Mouse (Mus musculus): ENCODE measurements around the gene Gm28047.
"Not testable (repeated sequence)": the region's sequence is repeated elsewhere in the genome, so short reads cannot be mapped to it uniquely, and the experiment has no call there.

Gm28047 gene

DNA sequence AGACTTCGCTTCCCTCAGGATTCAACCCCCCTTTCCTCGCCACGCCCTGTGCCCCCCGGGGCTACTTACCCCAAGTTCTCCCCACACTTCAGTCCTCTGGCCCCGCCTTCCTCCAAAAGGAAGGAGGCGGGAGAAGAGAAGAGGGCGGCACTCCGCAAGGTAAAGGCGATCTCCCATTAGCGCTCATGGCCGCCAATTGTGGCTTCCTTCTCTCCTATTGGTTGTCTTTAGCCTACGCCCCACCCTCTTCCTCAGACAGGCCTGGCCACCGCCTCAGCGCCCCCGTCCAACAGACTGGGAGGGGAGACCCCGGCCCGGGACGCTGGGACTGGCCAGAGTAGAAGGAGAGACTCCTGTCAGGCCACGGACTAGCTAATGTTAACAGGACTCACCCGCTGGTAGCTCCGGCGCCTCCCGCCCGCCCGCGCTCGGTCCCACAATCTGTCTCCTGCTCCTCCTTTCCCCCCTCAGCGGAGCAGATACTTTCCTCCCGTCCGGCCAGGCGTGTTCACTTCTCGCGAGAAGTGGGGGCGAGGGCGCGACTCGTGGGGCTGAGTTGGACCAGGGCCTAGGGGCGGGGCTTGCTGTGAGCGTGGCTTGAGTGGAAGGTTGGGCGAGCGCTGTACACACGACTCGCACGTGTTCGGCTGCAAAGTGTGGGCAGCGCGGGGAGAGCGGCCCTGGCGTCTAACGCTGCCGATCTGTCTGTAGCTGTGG, at the start of gene Gm28047, which contains the start of gene Atf7:
Gene Gm28047, minus strand, starts transcription at position 98 of the 717 bp plus-strand sequence.
Gene Atf7, minus strand, starts transcription at position 495 of the 717 bp plus-strand sequence.
- DNase-seq (ENCODE audit: low read depth, low spot score) = peak; percentile 99

DNA sequence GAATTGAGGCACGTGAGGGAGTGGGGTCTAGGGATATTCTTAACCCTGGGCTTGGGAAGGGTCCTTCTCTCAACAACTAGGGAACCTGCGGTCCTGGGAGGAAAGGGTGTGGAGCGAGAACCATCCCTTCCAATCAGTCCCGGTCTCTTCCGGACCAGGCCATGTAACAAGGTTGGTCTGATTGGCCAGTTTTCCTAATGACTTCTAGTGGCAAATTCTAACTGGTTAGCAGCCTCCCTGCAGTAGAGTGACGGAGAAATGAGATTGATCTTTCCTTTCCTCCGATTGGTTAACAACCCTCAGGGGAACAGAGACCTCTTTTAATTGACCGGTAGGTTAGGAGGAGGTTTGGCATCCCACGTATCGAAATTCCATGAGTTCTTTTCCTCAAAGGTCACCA, 48.7 kb upstream of the Gm28047 start:
- DNase-seq (ENCODE audit: low read depth, low spot score) = no peak

DNA sequence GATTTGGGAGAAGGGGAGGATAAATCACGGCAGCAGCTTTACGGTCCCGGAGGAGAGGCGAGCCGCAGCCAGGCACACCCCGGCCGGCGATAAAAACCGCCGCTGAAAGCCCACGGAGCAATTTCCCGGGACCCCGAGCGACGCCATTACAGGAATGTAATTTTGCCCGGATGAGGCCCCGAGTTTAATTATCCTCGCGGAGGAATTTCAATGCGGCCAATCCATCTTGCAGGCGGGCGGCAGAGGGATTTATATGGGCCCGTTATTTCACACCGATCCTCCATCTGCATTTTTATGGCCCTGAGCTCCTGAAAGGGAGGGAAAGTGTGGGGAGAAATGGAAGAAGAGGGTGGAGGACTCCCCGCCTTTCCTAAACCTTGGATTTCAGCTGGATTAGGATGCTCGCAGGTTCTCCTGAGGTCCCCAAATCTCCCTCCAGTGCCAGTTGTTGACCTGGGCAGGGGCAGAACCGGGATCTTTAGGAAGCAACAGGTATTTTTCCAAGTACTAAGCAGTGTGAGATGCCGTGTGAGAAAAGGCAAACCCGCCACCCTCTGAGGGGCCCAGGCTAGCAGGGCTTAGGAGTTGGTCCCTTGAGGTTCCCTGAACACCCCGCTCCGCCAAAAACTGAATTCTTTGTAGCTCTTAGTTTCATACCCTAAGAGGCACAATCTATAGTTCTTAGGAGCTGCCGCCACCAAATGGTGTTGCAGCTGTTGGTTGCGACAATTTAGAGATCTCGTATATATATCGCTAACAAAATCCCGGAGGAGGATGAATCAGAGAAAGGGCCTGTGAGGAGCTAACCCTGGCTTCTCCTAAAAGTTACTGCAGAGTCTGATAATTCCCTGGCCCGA, 47.6 kb upstream of the Gm28047 start, which contains the start of gene Atp5g2:
Gene Atp5g2, minus strand, starts transcription at position 138 of the 857 bp plus-strand sequence.
- DNase-seq (ENCODE audit: low read depth, low spot score) = no peak

DNA sequence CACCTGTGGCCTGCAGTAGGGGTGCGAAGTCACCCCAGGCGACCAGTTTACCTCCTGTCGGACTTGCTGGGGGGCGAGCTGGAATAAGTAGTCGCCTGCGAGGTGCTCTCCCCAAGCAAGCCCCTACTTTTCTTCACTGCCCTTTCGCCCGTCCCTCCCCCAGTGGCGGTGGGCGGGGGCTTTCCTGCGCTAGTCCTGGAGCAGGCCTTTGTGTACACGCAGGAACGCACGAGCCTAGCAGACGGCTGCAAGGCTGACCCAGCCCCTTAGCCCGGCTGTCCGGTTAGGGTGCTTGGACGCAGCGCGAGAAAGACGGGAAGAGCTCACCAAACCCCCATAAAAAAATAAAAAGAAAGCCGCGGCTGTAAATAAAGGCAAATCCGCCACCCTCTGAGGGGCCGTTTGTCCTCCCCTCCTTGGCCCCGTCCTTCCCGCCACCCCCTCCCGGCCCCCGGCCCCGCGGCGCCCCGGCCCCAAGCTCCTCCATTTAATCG, 46.9 kb upstream of the Gm28047 start:
- DNase-seq (ENCODE audit: low read depth, low spot score) = no peak

DNA sequence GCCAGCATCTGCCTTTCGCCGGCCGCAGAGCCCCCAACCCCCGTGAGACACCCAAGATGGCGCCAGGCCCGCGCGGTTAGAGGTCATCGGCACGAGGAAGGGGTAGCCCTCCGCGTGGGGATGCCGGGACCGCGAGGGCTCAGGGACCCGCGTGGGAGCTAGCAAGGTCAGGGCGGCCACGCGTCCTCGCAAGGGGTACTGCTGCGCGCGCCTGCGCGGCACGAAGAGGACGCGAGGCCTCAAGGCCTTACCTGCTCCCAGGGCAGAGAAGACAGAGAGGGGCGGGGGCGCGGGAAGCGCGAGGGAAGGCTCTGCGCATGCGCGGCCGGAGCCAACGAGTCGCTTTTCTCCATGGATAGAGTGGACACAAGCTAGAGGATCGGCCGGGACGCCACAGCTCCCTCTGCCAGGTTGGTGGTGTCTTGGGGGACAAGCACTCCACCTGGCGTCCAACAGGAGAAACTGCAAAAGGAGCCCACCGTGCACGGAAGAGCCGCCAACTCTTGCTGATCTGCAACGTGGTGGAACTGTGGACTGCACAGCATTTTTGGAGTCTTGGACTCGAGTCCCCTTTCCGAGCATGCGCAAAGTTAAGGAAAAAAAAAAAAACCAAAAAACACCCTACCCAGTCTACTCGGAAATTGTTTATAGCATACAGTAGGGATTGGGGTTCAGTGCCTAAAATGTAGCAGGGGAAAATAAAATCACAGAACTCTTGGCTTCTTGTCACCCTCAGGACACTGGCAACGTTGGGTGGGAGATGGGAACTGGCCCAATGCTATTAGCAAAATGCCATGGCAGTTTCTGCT, 46.1 kb upstream of the Gm28047 start:
- peak; percentile 99 for DNase-seq (ENCODE audit: low read depth, low spot score)

DNA sequence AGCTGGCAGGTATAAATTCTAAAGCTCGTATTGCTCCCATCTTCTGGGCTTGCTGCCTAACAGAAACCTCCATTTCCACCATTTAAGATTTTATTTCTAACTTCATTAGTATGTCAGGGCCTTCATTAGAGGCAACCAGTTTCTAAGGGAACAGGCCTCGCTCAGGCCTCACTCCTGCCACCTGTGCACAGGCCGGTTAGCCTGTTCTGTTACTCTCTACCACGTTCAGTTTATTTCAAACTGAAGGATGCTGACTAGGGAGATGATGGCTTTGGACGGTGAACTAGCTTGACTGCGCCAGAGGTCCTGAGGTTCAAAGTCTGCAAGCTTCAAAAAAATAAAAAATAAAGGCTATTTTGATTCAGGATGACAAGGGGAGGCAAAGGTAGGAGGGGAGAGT, 45.4 kb upstream of the Gm28047 start:
- DNase-seq (ENCODE audit: low read depth, low spot score) = no peak

DNA sequence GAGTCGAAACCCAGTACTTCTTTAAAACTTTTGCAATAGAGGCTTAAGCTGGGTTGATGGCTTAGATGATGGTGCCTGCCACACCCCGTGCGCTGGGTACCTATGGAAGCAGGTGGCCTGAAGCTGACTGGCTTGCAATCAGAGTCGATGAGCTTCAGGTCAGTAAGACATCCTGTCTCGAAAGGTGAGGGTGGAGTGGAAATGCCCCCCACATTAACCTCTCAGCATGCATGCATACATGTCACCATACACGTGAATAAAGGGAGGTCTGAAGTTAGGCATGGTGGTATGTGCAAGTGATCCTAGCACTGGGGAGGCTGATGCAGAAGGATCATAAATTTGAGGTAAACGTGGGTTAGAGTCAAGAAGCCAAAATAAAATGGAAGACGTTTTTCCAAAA, 44.7 kb upstream of the Gm28047 start:
- DNase-seq (ENCODE audit: low read depth, low spot score) = no peak

DNA sequence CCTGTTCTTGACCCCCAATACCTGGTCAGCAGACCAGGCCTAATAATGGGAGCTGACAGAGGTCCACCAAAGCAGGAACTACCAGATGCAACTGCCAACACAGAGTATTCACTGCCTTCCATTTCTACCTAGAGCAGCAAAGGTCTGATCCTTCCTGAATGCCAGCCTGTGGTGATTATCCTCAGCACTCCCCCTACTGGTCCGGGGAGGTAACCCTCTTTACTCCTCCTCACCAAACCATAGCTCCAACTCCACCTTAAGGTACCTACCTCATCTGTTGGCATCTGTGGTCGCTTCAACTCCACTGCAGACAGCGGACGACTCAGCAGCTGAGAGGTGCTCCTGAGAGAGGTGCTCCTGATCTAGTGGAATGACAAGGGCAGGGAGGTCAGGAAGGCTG, 40.6 kb upstream of the Gm28047 start:
- DNase-seq (ENCODE audit: low read depth, low spot score) = no peak

DNA sequence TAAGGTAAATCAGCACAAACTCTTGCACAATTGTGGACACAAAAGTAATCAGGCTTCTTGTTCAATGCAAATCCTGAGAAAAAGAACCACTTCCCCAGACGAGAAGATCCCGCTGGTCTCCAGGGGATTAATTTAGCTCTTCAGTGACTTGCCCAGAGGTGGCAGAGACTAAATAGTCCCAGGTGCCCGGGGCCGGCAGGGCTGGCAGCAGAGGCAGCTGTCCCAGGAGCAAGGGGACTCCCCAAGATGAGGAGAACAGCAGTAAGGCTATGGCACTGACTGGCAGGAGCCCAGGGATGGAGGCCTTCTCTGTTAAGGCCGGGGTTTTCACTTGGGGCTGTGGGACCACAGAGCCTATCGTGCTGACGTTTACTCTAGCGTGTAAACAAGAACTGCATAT, 39.0 kb upstream of the Gm28047 start:
- no peak for DNase-seq (ENCODE audit: low read depth, low spot score)

DNA sequence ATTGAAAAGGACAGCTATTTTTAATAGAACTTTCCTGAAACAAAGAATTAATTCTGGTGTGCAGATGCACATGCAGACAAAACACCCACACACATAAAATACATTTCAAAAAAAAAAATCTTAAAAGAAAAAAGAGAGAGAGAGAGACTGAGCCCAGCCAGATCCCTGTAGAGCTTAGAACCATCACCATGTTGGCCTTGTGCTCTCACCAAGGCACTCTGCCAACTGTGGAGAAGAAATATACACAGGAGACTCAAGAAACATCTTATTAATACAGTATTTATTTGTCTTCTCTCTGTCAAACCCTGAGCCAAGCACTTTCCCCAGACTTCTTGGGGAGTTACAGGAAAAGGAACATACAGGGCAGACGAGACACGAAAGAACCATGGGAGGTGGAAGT, 37.7 kb upstream of the Gm28047 start:
- not testable (repeated sequence) for DNase-seq (ENCODE audit: low read depth, low spot score)

DNA sequence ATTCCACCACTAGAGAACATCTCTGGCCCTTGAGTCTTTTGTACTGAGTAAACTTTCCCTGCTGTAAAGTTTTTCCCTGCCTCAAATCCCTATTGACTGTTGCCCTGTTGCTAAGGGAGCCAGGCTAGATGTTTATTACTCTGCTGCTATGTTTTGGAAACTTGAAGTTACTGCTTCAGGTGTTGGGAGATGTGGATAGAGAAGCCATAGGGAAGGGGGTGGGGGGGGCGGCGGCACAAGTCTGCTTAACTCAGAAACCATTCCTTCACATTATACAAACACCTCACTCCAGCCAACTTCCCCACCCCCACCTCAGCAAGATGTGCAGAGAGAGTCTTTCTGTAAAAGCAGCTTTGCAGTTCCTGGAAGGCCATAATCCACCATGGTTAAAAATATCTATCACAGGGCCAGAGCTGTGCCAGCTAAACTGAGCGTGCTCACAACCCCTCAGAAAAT, 33.1 kb upstream of the Gm28047 start:
- no peak for DNase-seq (ENCODE audit: low read depth, low spot score)

DNA sequence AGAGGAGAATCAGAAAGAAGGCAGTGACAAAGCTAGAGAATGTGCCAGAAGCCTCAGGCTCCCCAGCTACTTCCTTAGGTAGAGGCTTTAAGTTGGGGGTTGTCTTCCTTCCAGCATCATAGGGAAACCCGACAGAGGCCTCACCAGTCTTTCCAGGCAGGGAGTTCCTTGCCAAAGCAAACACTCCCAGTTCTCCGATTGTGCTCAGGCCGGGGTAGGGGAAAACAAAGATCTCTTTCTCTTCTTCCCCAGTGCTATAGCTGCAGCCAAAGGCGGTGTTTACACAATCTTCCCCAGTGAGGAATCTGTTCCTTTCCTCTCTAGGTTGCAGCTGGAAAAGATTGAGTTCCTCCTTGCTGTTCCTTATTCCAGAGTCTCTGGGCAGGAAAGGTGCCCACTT, 31.8 kb upstream of the Gm28047 start:
- peak; percentile 32 for DNase-seq (ENCODE audit: low read depth, low spot score)

DNA sequence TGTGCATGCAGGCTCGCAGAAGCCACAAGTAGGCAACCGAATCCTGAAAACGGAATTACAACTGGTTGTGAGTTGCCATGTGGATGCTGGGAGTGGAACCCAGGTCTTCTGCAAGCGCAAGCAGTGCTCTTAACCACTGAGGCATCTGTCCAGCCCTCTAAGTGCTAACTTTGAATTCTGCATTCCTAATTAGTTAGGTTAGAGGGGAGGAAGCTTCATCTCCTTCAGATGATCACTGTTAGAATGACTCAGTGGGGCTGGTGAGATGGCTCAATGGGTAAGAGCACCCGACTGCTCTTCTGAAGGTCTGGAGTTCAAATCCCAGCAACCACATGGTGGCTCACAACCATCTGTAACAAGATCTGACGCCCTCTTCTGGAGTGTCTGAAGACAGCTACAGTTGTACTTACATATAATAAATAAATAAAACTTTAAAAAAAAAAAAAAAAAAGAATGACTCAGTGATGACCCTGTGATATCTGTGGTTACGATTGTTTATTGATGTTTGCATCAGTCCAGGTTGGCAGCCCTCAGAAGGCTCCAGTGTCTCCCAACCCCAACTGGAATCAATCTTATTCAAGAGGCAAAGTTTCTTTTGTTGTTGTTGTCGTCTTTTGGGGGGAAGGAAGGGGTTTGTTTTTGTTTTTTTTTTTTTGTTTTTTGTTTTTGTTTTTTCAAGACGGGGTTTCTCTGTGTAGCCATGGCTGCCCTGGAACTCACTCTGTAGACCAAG, 27.2 kb upstream of the Gm28047 start:
- DNase-seq (ENCODE audit: low read depth, low spot score) = not testable (repeated sequence)

DNA sequence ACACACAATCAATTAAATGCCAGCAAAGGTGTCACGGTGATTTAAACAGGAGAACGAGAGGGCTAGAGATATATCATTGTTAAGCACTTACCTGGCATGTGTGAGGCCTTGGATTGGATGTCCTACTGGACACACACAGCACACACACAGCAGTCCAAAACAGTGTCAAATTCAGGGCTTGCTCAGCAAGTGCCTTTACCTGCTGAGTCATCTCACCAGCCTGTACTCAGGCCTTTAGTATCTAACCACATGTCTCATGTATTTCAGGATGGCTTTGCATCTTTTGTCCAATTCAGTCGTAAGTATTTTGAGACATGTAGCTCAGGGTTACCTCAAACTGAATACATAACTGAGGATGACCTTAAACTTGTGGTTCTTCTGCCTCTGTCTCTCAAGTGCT, 26.2 kb upstream of the Gm28047 start:
- no peak for DNase-seq (ENCODE audit: low read depth, low spot score)

DNA sequence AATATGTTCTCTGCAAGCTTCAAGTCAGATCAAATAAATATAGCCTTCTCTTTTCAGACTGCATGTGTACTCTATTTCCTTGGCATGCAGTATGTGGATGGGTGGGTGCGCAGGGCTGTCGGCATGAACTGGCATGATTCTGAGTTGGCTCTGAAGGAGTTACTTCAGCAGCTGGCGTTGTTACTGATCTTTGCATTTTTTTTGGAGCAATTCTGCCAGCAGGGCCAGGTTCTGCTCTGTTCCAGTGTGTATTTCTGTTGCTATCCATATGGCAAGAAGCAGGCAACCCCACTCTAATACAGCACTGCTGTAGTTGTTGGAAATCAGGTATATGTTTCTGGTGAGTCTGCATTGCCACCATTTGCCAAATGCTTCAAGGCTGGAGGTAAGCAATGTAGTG, 10.9 kb upstream of the Gm28047 start:
- DNase-seq (ENCODE audit: low read depth, low spot score) = no peak

DNA sequence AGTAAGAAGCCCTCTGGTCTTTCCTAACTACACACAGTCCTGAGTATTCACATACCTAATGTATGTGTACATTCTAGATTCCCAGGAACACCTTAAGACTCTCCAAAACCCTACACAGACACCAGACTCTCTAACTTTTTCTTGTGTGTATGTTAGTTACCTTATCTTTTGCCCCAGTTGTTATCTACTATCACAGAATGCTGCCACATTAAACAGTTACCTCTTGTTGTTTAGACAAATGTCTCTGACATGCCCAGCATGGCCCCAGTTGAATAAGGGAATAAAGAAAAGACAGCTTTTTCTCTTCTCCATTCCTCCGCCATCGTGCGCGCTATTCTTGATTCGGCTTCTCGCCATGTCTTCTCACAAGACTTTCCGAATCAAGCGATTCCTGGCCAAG, 9.8 kb upstream of the Gm28047 start:
- no peak for DNase-seq (ENCODE audit: low read depth, low spot score)

DNA sequence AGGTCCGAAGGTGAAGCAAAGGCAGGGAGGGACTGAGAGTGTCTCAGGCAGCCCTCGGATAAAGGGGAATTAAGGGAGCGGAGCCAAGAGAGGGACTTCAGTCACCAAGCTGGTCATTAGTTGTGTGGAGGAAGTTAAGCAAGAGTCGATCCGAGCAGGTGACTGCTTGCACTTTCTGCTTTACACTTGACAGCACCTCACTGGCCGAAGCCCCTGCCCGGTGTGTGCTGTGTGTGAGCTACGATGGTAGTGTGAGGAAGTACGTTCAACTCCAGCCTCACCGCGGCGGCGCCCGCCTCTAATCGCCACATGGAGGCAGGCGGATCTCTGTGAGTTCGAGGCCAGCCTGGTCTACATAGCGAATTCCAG, 804 bp upstream of the Gm28047 start:
- DNase-seq (ENCODE audit: low read depth, low spot score) = no peak

DNA sequence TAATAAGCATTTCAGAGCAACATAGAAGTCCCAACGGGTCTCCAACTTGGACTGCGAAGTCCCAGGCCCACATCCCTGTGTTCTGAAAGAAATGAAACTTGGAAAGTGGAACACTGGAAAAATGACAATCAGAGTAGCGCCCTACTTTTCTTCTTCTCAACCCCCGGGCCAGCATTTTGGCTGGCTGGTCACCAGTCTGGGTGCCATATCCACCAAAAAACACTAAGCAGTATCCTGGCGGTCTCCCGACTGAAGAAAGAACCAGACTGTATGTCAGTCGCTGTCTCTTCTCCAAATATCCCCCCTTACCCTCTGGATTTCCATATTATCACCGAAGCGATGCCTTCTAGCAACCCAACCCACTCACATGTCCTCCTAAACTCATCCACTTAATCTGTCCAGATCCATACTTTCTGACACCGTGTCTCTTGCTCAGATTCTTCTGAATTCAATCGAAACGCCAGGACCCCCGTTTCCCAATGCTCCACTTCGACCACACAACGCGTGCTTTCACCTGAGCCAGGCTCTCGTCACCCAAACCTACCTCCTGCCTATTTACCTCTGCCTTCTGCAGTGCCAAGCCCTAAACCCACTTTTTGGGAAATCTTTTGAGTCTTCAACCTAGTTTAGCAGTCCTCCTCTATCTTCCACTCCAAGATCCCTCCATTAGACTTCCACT, 437 bp downstream of the Gm28047 start:
- no peak for DNase-seq (ENCODE audit: low read depth, low spot score)

DNA sequence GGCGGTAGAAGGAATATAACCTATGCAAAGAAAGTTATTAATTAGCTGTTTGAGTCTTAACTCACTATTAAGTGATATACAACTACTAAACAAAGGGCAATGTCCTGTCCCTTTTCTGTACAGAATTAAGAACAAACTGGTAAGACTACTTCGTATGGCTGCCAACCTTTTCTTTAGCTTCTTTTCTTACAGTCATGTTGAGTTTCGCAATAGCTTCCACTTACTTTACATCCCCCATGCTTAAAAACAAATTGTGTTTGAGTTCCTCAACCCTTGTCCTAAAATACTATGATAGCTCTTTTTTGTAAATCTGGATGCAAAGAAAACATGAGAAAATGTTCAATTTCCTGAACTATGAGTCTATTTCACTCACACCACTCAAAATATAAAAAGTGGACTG, 1.7 kb downstream of the Gm28047 start:
- DNase-seq (ENCODE audit: low read depth, low spot score) = no peak

DNA sequence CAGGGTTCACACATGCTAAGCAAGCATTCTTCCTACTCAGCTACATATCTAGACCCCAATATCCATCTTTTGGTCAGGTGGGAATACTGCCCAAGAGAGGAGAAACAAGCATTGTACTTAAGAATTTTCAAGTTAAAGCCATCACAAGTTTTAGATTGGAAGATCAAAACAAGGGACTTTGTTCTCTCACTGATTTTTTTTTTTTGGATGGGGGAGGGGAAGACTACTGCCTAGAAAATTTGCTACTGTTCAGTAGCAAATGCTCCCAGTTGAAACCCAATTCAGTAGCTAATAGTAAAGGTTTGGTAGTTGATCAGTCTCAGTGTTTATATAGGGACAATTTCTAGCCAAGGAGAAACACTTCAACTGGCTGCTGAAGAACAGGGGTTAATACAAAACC, 2.3 kb downstream of the Gm28047 start:
- DNase-seq (ENCODE audit: low read depth, low spot score) = no peak

DNA sequence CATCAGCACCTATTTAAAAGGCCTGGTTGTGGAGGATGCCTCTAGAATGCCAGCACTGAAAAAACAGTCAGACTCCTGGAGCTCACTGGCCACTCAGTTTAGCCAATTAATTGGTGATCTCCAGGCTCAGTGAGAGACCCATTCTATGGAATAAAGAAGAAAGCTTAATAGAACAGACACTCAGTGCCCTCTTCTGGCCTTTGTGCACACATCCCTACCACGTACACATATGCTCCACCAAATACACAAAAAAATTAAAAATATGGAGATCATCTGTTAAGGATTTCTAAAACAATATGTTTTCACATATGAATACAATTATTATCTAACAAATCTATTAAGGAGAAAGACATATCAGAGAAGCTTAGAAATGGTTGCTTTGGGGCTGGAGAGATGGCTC, 4.1 kb downstream of the Gm28047 start:
- DNase-seq (ENCODE audit: low read depth, low spot score) = no peak
